Mouse (Mus musculus) heart, postnatal 25 days (tissue): ENCODE results near the gene Psmd12. TPM values are rescaled to one million over a fixed set of nuclear protein-coding genes. Genes with fewer than 3 reads are reported as not detected.

Experiments
- DNase-seq: peaks from one replicate; pipeline ENCODE4 v3.0.0; 2022; ENCODE audit warnings: low spot score
- intact Hi-C: fragments of 180-260 bp; cut with DNase I; formaldehyde crosslinking; loops from one replicate; pipeline ENCODE4 v1.15.1; 2025
- total RNA-seq, 2 experiments: library from RNA; stranded (reverse); gene quantifications; 2 replicates each; pipeline ENCODE4 v1.2.3; 2021

The Psmd12 gene
- total RNA-seq: 10 to 100 TPM; 84.7 to 87.4 TPM

- intact Hi-C loops: no loop called here
- peak; percentile 89 for DNase-seq
Observed at GRCm38 (mm10) chr11:107479053-107479861, at the start of gene Psmd12. Gene Psmd12 (plus strand): TSS chr11:107479484.

GRCm38 (mm10) chr11:107431197-107431965 lies 47.9 kb upstream of the Psmd12 start:
- intact Hi-C loops: no loop called here
- DNase-seq: no peak

DNA sequence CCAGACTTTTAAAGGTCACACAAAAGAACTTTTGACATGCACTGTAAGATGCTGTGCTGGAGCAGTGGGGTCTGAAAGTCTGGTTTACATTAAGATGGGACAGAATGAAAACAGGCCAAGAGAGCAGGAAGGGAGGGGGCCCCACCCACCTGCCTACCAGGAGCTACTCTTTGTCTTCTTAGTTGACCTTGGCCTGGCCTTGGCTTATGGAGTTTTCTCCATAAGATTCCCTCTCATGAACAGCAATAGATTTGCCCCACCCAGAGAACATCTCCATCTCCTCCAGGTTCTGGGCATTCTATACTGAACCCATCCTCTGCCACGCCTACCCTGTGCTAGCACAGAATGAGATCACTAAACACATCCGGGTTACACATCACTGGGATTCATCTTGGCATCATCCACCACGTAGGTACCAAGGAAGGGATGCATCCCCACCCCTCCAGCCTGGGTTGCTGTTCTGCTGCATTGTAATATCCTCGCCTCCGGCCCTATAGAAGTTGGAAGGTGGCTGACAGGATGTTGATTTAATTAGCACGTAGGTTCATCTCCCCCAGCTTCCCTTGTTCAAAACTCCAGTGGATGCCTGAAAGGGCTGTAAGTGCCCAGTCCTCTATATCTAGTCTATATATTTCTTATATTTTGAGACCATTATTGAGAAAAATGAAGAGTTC lies 43.4 kb upstream of the Psmd12 start:
- no peak for DNase-seq
- intact Hi-C loops: no loop called here

- no peak for DNase-seq
- intact Hi-C loops: no loop called here
Observed at GRCm38 (mm10) chr11:107437723-107438122, 41.6 kb upstream of the Psmd12 start.

- intact Hi-C loops: no loop called here
- DNase-seq: no peak
Observed at GRCm38 (mm10) chr11:107438140-107438539, 41.1 kb upstream of the Psmd12 start.

- no peak for DNase-seq
- intact Hi-C loops: no loop called here
Observed at GRCm38 (mm10) chr11:107441050-107441449, 38.2 kb upstream of the Psmd12 start.

GRCm38 (mm10) chr11:107443121-107444095 lies 35.9 kb upstream of the Psmd12 start:
- intact Hi-C loops: no loop called here
- no peak for DNase-seq

DNA sequence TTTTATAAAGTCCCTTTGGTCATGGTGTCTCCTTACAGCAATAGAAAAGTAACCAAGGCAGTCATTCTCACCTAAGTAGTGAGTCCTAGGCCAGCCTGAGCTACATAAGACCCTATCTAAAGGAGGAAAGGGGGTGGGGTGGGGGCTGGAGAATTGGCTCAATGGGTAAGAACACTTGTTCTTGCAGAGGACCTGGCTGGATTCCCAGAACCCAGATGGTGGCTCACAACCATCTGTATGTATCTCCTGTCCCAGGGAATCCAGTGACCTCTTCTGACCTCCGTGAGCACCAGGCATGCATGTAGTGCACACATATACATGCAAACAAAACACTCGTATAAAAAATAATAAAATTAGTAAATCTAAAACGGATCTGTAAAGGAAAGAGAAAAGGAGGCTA lies 33.6 kb upstream of the Psmd12 start:
- intact Hi-C loops: loop anchor here (5.0 kb wide), 1 partner anchor 108 kb away; no protein-coding TSS in a partner anchor
- no peak for DNase-seq

DNA sequence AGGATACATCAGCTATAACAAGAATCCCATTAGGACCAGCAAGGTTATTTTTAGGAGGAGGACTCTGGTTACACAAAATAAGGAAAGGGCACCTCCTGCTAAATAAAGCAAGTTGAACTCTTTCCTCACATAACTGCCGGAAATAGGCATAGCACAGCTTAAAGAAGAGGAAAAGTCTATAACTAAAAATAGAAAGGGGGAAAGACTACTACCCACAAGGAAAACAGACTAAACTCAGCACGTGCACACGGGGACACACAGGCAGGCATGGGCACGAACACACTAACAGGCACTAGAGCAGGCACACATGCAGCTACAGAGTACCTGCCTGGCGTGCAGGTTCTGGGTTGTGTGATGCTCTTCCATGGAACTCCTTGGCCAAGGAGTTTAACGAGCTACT lies 32.6 kb upstream of the Psmd12 start:
- DNase-seq: no peak
- intact Hi-C loops: loop anchor here (5.0 kb wide), 1 partner anchor 109 kb away; no protein-coding TSS in a partner anchor

- intact Hi-C loops: loop anchor here (5.0 kb wide), 1 partner anchor 110 kb away; no protein-coding TSS in a partner anchor
- no peak for DNase-seq
Observed at GRCm38 (mm10) chr11:107447349-107447748, 31.9 kb upstream of the Psmd12 start.

- DNase-seq: no peak
- intact Hi-C loops: loop anchor here (5.0 kb wide), 1 partner anchor 111 kb away; no protein-coding TSS in a partner anchor
Observed at GRCm38 (mm10) chr11:107447915-107448314, 31.4 kb upstream of the Psmd12 start.

GRCm38 (mm10) chr11:107449169-107449910 lies 29.9 kb upstream of the Psmd12 start:
- no peak for DNase-seq
- intact Hi-C loops: loop anchor here (5.0 kb wide), 1 partner anchor 112 kb away; no protein-coding TSS in a partner anchor

DNA sequence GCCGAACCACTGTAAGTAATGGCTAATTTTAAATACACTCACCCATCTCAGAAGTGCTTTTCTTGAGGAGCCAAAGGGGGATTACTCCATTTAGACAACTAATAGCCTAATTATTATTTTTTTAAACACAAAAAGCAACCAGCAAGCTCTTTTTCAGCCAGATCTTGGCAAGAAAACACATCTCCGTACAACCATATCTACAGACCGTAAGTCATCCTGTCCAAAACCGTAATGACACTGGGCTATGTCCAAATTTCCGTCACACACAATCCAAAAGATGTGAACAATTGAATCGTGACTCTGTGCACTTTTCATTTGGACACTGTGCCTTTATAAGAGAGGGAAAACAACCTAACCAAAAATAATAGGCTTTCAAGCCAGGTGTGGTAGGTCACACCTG lies 29.2 kb upstream of the Psmd12 start:
- intact Hi-C loops: loop anchor here (2.0 kb wide), 2 partner anchors 15 to 27 kb away; no protein-coding TSS in a partner anchor
- DNase-seq: no peak

GRCm38 (mm10) chr11:107451106-107451505 lies 28.2 kb upstream of the Psmd12 start:
- no peak for DNase-seq
- intact Hi-C loops: loop anchor here (2.0 kb wide), 2 partner anchors 14 to 28 kb away; no protein-coding TSS in a partner anchor

DNA sequence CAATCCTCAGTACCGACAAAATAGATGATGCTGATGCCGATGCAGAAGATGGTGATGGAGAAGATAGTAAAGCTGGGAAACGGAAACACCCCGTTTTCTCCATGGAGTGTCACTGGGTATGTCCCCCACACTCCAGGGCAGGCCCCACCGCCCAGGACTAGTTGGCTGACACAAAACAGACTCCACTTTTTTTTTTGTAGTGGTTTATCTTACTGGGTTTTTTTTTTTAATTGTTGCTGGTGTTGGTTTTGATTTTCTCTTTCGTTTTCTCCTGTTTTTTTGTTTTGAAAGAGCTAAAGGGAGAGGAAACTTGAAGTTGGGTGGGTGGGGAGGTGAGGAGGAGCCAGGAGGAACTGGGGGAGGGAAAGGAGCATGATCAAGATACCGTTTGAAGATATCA lies 27.2 kb upstream of the Psmd12 start:
- intact Hi-C loops: no loop called here
- DNase-seq: no peak

GRCm38 (mm10) chr11:107454546-107455462 lies 24.5 kb upstream of the Psmd12 start:
- no peak for DNase-seq
- intact Hi-C loops: no loop called here

DNA sequence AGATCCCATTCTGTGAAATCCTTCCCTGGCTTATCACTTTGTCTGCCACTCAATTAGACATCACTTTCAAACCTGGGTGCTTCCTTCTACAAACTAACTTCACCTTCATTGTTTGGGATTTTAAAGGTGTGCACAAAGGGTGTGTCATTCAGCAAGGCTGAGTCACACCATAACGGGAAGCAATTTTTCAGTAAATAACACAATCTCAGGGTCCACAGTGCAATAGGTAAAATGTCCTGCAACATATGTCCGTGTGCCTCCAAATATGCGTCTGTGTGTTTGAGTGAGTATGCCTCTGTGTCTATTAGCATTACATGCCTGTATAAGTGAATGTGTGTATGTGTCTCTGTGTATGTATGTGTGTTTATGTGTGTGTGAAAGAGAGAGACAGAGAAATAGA lies 22.0 kb upstream of the Psmd12 start:
- no peak for DNase-seq
- intact Hi-C loops: no loop called here
